Mouse (Mus musculus) cerebellum, postnatal 10 days (tissue): Measurements from ENCODE around the gene Ggps1.

Experiments used
- DNase-seq, 2 experiments: peaks; one replicate each; pipeline ENCODE4 v3.0.0; 2021; ENCODE audit warnings: mixed read lengths in 2 of 2

The Ggps1 gene

DNA sequence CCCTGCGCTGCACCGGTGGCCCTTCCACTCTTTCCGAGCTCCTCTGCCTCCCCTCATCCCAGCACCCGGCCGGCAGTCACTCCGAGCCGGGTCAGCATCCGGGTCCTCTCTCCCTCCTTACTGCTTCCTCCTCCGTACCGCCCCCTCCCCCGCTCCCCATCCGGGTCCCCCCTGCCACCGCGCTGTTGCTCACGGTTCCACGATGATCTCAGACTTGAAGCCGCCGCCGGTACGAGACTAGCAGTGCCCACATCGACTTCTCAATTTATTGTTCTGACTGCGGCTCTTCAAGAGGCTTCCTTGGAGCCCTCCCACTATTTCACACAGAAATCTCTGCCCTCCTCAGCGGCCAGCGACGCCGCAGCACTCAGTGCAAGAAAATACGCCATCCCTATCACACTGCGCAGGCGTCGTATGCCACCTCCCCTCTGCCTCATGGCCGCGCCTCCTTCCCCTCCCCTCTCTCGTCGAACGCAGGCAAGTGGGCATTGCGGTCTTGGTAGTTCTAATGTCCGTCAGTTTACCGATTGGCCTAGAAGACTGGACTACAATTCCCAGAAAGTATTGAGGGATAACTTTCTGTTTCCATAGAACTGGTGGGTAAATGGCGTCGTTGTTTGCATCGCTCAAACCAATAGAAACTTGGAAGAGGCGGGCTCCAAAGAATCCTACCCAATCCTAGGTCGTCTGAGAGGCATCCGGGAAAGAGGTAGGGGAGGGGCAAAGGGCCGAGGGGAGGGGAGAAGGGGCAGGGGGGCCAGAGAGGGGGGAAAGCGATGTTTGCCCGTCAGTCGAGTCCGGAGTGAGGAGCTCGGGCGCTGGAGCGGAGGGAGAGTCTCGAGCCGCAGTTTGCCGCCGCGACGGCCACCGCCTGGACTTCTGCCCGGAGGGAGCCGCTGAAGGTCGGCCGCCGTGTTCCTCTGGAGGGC lies at the start of gene Ggps1, which contains the start of gene Arid4b:
TSS of gene Ggps1 (minus strand) at position 476 of the 929 bp plus-strand sequence.
TSS of gene Arid4b (plus strand) at position 220 of the 929 bp plus-strand sequence.
- peak; percentile 97 for DNase-seq

DNA sequence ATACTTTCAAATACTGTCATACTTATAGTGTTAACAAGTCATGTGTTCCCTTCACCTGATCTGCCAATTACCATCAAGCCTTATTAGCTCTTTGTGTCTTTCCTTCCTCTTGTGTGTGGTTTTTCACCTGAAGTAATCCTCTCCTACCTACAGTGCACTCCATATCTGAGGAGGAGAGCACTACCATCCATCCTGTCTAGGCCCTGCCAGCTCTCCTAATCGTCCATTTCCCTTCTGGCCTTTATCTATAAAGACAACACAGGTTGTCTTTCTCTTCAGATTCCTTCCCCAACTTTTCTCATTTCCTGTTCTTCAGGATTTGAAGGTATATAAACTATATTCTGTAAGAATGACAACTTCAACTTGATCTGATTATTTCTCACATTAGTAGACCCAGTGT lies 47.9 kb upstream of the Ggps1 start:
- DNase-seq = no peak

DNA sequence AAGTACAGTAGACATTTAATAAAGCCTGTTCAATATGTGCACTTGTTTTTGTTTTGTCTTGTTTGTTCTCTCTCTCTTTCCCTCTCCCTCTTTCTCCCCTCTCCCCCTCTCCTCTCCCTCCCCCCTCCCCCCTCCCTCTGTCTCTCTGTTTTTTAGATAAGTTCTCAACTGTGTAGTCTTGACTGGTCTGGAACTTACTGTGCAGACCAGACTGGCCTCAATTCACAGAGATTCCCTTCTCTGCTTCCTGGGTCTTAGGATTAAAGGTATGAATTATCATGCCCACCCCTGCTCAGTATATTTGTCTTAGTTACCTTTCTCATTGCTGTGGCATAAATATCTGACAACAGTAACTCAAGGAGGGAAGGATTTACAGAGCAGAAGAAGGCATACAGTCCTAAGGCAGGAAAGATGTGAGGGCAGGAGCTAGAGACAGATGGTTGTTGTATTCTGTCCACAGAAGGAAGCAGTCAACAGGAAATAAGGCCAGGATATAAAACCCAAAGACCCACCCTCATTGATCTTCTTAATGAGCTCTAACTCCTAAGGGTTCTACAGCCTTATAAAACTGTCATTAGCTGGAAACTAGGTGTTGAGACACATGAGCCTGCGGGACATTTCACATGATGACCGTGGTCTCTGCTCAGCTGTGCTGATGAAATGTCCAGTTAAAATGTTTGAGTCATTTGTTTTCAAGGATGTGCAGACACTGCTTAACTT lies 47.0 kb upstream of the Ggps1 start:
- DNase-seq = no peak

DNA sequence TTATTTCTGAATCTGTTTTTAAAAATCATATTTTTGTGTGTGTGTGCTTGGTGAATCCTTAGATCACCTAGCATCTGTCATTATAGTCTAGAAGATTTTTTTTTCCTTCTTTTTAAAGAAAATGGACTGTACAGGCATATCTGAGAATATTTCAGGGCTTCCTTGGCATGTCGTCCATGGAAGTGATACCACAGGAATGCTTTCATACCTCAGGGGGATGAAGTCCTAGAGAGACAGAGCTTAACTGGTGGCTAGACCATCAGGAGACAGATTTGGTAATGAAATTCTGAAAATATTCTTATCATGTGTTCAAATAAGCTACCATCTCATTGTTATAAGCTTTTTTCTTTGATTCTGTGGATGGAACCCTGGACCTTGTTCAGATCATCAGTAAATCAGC lies 39.7 kb upstream of the Ggps1 start:
- DNase-seq = no peak

DNA sequence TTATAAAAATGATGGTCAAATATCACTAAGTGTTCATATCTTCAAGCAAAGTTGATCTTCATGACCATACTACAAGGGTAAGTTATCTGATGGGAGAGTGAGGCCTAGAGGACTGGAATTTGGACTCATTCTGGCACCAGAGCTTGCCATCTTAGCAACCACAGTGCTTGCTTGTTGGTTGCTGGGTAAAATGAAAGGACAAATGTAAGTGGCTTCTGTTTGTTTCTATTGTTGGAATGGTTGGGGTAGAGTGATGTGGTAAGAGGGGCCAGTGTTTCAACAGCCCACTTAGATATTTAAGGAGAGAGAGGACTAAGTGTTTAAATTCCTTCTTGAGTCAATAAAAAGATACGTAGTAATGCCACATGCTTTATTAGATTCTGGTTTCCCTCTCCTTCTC lies 25.4 kb upstream of the Ggps1 start:
- no peak for DNase-seq

DNA sequence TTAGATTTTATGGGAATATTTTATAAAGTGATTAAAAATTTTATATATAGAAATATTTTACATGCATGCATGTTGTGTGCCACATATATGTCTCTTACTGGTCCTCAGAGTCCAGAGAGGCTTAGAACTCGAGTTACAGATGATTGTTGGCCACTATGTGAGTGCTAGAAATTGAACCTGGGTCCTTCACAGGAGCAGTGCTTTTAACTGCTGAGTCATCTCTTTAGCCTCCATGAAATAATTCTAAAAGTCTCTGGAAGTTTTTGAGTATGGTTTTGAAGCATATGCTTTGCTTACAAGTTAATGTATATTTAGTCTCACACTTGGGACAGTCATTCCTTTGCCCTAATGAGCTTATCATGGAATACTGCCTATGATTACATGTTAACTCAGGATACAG lies 12.0 kb upstream of the Ggps1 start:
- no peak for DNase-seq

DNA sequence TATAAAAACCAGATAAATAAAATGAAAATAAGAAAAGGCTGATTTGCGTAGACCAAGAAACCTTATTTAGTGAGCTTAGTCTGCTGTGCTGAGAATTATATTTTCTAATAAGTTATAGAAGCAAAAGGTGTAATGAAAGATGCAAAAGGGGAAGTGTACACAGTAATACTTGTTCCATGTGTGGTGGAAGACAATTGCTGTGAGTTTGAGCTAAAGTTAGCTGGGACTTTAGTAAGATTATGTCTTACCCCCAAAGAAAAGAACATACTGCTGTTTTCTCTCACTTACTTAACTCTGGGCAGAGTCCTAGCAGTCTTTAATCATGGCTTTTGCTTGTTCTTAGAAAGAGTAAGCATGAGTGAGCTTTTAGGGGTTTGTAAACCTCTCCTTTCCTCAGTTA lies 11.1 kb upstream of the Ggps1 start:
- DNase-seq = no peak

DNA sequence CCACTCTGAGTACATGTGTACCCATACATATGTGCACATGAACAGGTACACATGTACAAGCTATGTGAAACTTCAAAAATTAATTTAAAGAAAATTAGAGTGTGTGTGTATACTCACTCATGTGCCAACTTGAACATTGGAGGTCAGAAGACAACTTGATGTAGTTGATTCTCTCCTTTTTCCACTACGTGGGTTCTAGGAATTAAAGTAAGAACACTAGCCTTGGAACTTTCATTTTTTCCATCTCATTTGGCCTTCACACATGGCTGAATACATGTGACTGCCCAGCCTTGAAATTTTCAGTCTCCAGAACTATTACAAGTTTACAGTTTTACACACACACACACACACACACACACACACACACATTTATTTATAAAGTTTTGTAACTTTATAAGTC lies 6.0 kb upstream of the Ggps1 start:
- DNase-seq = no peak

DNA sequence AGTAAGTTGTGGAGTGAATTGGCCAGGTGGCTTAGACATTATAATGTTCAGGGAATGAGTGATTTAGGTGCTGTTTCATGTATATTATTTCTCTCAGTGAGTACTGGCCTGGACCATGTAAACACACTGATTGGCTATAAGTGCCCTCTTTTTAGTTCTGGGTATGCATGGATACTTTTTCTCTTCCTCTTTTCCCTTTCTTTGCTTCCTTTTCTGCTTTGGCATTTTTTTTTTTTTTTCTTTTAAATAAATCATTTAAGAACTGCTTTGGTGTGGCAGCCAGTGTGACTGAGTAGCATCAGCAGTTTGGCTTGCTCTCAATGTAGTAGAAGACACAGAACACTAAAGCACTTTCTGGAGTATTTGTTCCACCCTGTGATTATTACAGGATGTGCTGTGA lies 4.7 kb upstream of the Ggps1 start:
- DNase-seq = no peak

DNA sequence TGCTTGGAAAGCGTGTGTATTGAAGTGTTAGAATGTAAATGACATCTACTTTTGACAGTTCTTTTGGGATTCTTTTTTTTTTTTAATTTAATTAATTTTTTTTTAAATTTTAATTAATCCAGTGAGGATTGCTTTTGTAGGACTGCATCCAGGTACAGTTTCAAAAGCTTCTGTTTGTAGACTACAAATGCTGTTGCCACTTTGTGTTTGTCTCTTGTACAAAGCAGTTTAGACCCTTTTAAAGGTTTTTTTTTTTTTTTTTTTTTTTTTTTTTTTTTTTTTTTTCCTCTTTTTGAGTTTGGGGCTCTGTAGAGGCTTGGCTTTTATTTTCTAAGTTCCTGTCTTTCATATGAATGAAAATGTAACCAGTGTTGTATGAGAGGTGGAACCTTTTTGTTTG lies 2.4 kb upstream of the Ggps1 start:
- DNase-seq = no peak

DNA sequence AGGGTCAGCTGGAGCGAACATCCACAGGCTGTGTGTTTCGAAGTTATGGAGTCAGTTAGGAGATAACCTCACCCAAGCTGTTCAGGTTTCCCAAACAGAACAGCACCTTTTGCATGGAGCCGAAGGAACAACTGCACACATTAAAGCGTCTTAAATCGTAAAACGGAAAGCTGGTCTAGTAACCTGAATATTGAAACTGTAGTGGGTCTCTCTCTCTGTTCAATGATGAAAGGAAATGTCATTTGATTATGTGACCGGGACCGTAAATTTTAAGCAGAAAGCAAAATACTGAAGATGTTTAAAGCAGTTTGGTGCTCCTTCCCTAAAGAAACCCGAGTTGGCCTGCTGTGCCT lies 1.7 kb upstream of the Ggps1 start:
- DNase-seq = no peak

DNA sequence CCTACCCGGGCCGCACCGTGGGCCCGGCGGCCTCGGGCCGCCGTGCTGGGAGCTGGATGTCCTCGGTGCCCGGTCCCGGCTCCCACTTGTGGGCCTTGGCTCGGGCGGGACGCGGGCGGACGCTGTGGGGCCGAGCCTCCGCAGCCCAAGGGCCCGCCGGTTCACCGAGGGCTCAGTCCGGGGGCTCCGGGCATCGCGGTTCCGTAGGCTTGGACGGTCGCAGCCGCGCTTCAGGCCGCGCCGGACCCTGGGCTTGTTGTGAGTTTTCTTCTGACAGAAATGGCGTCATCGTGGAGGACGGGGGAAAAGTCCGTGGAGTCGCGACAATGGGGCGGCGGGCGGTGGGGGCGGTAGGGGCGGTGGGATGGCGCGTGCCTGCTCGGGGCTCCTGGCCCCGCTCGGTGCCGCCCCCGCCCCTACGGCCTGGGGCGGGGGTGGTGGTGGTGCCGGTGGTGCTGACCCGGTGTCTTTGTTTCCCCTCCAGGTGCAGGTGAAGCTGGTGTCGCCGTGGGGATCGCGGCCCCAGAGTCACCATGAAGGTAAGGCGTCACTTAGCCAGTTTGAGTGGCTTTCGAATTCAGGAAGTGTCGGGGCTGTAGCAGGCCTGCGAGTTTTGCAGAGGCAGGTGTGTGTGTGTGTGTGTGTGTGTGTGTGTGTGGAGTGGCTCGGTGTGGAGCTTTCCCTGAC lies 1.2 kb upstream of the Ggps1 start:
- peak; percentile 61 to 67 for DNase-seq

DNA sequence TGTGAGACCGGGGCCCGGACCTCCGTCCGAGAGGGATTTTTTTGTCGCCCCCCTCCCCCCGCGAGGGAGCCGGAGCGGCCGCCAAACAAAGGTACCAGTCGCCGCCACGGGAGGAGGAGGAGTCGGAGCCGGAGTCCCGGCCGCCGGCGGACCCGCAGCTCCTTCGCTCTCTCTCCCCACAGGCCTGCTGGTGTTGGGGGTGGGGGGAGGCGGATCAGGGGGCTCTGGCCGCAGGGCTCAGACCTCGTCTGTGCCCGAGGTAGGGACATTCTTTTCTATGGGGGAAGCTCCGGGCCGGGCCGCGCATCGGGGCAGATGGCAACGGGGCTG lies 619 bp upstream of the Ggps1 start:
- DNase-seq = no peak

DNA sequence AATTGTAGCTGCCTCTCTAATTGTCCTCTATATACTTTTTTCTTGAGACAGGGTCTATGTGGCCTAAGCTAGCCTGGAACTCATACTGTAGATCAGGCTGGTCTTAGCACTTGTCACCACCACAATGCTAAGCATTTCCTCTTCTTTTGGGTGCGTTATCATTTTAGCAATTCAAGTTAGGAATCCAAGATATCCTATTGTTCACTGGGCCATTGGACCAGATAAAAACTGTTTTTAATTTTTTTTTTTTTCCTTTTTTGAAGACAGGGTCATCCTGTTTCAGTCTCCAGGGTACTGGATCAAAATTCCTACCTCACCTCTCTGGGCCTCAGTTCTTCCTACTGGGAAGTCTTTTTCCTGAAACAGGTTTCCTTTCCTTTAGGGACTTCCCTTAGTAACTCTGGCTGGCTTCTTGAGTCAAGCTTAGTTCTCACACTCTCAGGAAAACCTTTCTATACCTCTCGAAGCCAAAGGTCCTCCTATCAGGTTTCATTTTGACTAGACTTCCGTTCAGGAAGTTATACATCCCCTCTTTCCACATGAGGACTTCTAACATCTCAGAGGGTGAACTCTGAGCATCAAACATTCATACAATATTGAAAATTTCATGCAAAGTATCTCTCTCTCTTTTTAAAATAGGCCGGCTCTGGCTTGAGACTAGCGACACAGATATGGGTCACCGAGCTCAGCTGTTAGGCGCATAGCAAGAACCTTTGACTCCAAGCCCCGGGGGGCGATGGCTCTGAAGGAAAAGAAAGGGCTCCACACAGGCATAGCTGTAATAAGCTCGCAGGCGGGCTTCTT lies 877 bp downstream of the Ggps1 start:
- DNase-seq = no peak

DNA sequence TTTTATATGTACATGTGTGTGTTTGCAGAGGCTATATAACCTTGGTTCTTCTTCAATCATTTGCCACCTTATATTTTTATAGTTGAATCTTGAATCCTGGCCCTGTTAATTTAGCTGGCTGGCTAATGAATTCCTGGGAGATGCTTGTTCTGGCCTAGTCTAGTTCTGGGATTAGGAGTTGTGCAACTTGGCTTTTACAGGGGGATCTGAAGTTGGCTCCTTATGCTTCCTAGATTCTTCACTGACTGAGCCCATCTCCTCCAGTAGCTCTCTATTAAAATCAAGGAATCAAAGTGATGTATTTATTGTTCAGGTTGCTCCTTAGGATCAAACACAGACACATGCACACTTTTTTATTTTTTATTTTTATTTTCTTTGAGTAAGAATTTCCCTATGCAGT lies 3.7 kb downstream of the Ggps1 start:
- no peak for DNase-seq

DNA sequence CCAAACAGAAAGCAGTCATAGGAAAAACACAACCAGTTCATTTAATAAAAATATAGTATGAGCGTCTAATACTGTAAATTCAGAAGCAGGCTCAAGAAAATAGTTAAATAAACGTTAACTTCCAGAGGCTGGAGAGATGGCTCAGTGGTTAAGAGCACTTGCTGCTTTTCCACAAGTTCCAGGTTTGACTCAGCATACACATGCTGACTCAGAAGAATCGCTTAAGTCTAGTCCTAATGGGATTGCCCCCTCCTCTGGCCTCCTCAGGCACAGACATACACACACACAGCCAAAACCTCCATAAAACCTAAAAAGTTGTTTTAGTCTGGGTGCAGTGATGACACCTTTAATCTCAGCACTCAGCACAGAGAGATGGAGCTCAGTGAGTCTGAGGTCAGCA lies 6.5 kb downstream of the Ggps1 start:
- no peak for DNase-seq

DNA sequence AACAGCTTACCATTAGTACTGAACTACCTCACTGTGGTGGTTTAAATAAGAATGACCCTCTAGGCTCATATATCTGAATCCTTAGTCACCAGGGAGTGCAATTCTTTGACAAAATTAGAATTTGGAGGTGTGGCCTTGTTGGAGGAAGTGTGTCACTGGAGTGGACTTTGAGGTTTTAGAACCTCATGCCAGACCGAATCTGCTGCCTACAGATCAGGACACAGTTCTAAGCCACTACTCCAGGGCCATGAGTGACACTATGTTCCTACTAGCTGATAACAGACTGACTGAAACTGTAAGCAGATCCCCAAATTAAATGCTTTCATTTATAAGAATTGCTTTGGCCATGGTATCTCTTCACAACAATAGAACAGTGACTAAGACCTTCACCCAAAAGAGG lies 13.4 kb downstream of the Ggps1 start:
- no peak for DNase-seq

DNA sequence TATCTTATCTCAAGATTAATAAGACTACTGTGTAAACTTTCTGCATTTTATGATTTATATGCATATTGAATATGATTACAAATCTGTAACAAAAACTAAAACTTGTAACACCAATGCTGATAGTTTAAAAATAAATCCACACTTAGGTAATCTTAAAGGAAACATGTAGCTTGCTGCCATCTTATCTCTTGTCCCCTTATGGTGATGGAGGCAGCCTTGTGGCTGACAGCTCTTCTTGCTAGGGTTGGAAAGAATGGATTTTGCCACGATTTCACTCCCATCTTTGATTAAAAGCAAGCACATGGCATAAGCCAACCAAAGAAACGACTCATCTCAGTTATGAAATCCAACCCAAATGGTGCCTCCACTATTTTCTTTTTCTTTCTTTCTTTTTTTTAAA lies 18.8 kb downstream of the Ggps1 start:
- DNase-seq = no peak

DNA sequence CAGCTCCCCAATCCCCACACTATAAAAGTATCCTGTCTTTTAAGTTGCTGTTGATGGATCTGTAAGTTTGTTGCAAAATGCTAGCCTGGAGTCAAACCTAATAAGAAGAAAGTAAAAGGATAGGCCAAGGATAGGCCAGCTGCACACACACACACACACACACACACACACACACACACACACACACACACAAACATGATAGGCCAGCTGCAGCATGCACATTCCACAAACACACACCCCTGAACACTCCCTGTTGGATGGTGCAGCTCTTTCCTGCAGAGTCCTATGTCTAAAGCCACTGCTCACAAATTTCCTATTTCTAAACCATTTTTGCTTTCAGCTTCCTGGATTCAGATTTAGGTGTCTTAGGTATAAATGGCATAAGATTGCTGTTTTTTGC lies 19.4 kb downstream of the Ggps1 start:
- DNase-seq = no peak

DNA sequence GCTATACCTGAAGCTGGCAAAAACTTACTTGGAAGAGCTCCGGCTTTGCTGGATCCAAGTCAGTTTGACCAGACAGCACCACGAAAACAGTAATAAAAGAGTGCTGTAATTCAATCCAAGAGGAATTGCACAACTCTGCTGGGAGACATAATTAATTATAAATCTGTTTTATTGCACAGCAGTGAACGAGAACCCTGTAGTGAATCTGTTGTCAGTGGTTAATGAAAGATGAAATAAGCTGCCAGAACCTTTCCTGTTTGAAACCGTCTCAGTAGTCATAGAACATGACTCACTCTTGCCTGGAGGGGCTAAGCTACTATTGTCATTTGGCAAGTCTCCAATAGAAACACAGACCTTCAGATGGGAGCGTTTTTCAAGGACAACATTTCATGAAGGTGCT lies 23.1 kb downstream of the Ggps1 start:
- peak in 1 of 2 experiments; percentile 14 for DNase-seq

DNA sequence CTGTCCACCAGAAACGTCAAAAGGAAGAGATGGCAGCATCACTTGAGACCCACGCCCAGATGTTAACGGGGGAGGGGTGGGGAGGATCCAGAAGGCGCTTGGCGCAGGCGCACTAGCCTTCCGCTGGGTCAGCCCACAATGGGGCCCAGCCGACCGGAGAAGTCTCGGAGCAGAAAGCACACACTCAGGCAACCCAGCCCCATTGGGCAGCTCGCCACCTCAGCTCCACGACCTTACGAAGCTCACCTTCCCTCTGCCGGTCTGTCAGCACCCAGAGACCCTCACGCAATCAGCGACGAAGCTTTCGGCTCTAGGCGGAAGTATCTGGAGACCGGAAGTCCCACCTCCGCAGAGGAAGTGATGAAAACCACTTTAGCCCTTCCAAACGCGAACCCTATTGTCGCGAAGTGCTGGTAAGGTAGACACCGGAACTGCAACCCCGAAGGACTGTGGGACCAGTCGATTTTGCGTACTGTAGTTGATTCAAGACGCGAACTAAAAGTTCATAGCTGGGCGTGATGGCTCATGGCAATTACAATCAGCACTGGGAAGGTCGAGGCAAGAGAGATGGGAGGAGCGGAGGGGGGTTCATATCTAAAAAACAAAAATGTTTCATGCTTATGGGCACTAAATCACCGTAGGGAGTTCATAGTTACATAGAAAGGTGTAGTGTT lies 23.9 kb downstream of the Ggps1 start, which contains the start of gene Tbce:
TSS of gene Tbce (minus strand) at position 347 of the 674 bp plus-strand sequence.
- peak; percentile 95 to 96 for DNase-seq

DNA sequence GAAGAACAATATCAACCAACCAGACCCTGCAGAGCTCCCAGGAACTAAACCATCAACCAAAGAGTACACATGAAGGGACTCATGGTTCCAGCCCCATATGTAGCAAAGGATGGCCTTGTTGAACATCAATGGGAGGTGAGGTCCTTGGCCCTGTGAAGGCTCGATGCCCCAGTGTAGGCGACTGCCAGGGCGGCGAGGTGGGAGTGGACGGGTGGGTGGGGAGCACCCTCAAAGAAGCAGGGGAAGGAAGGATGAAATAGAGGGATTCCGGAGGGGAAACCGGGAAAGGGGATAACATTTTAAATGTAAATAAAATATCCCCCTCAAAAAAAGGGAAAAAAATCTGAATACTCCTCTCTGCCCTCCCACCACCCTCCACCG lies 24.4 kb downstream of the Ggps1 start:
- DNase-seq = no peak
